Mouse (Mus musculus) cortical plate, adult 2 months (tissue): ENCODE results near the gene Lmbr1l.

Source experiments
- CTCF ChIP-seq: fragments of 200-500 bp; IDR thresholded peaks from 2 replicates; pipeline ENCODE4 v1.5.1; 2011; ENCODE audit warnings: mild to moderate bottlenecking, control low read depth, low read length; ENCODE audit not compliant: insufficient read depth; ENCODE audit errors: extremely low read depth
- POLR2A ChIP-seq: fragments of 200-500 bp; IDR thresholded peaks from 2 replicates; pipeline ENCODE4 v1.6.1; 2011; ENCODE audit warnings: mild to moderate bottlenecking, low read length, control low read depth; ENCODE audit not compliant: insufficient read depth; ENCODE audit errors: extremely low read depth

DNA sequence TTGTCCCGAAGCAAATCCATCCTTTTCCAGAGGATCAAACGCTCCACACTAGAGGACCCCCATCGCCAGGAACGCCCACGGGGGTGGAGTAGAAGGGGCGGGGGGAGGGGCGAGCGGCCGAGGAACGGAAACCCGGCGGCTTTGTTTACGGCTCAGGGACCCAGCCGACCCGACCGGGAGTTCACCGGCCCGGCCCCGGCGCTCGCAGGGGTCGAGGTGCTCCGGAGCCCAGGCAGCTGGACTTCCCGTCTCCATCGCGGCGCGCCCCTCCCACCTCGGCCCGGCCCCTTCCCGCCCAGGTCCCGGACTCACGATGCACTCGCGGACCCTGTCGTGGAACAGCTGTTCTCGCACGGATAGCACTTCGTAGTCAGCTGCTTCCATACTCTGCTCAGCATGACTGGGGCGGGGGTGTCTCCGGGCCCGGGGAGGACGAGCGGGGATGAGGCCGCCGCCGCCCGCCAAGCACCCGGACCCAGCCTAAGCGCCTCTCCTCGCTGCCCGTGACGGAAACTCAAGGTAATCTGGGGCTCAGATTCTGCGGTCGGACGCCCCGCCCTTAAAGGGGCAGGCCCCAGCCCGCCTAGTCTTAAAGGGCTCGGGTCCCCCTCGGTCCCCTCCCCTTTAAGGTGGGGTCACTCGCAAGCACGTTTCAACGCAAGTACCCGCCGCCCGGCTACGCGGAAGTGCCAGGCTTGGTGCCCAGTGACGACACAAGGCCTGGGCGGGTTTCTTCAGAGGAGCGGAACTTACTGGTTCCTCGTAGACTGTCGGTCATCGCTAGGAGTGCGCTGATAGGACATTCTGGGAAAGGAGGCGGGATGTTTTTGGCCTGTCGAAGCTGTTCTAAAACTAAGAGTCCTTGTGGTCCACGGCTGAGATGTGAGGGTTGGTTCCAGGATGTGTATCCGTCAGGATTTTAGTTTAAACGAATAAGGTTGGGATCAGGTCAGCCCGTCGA lies at the start of gene Lmbr1l:
- TF ChIP-seq CTCF (no peak), POLR2A (peak; percentile 91)
